Mouse (Mus musculus) liver, embryonic 14.5 days (tissue): ENCODE results near the gene Polr2h.

ENCODE experiments used
- CTCF ChIP-seq: IDR thresholded peaks from 2 replicates; pipeline ENCODE4 v1.5.1; 2016; ENCODE audit warnings: antibody characterized with exemption, low read depth, control low read depth
- EP300 ChIP-seq: IDR thresholded peaks from 2 replicates; pipeline ENCODE4 v1.6.1; 2016; ENCODE audit warnings: antibody characterized with exemption, low read depth

GRCm38 (mm10) chr16:20715566-20715965 lies 1.9 kb upstream of the Polr2h start:
- TF ChIP-seq CTCF (0 out of 2 replicates have a peak, but pooled peaks have one; percentile 5), EP300 (no peak)
